Mouse (Mus musculus) midbrain, embryonic 10.5 days (tissue): Measurements from ENCODE around the gene Xbp1. TPM values are rescaled to one million over a fixed set of nuclear protein-coding genes. Genes with fewer than 3 reads are reported as not detected.
A peak's percentile ranks its signal among the peaks of the same experiment; 100 is the strongest.
"Not testable (repeated sequence)": the region's sequence is repeated elsewhere in the genome, so short reads cannot be mapped to it uniquely, and the experiment has no call there.

ENCODE experiments used
- DNase-seq: peaks from one replicate; pipeline ENCODE4 v3.0.0-alpha.2; 2017; ENCODE audit warnings: low spot score
- H3K27ac ChIP-seq: fragments of 300-500 bp; sonication (generic); replicated peaks from 2 replicates; pipeline ENCODE4 v1.5.1; 2016; ENCODE audit warnings: mild to moderate bottlenecking
- H3K27me3 ChIP-seq: fragments of 300-500 bp; sonication (generic); 2 replicates; pipeline ENCODE4 v1.6.1; 2016; ENCODE audit warnings: low read depth, mild to moderate bottlenecking; ENCODE audit not compliant: poor library complexity, severe bottlenecking
- H3K36me3 ChIP-seq: fragments of 300-500 bp; sonication (generic); 2 replicates; pipeline ENCODE4 v1.6.1; 2016; ENCODE audit warnings: mild to moderate bottlenecking, moderate library complexity
- H3K4me1 ChIP-seq: fragments of 300-500 bp; sonication (generic); 2 replicates; pipeline ENCODE4 v1.6.1; 2016
- H3K4me3 ChIP-seq: fragments of 300-500 bp; sonication (generic); 2 replicates; pipeline ENCODE4 v1.5.1; 2016; ENCODE audit warnings: mild to moderate bottlenecking, moderate library complexity
- H3K9me3 ChIP-seq: fragments of 300-500 bp; sonication (generic); replicated peaks from 2 replicates; pipeline ENCODE4 v1.6.1; 2016; ENCODE audit warnings: mild to moderate bottlenecking
- WGBS: fragments of 180-500 bp; shearing (Covaris S2); methylation state at CpG from one replicate; pipeline ENCODE4 v1.1.7; 2016; 5-methylcytosine and 5-hydroxymethylcytosine counted together
- polyA plus RNA-seq: library from polyadenylated mRNA; unstranded; fragments of >200 nt; fragmentation: Nextera tagmentation; extraction: Ambion mirVana; gene quantifications from 2 replicates; pipeline ENCODE4 v1.2.1, GENCODE M21; 2016

Gene Xbp1
- polyA plus RNA-seq, 1 experiment from 2014 or later = 131 TPM

GRCm38 (mm10) chr11:5510686-5511085 is 9.8 kb upstream of the Xbp1 start:
- not testable (repeated sequence) for H3K36me3 ChIP-seq, H3K4me3 ChIP-seq, H3K9me3 ChIP-seq, H3K27me3 ChIP-seq, DNase-seq, H3K4me1 ChIP-seq, H3K27ac ChIP-seq
- WGBS = 17% methylated on average over 1 of the region's 2 CpGs

- Histone ChIP-seq H3K4me3 (no peak overlapping the region), H3K27me3 (no peaks in the 10 kb centered on the region), H3K27ac (no peak overlapping the region), H3K4me1 (no peaks in the 10 kb centered on the region), H3K9me3 (no peaks in the 10 kb centered on the region), H3K36me3 (no peaks in the 10 kb centered on the region)
- no peak for DNase-seq
- WGBS = 80% methylated on average over 12 of the region's 12 CpGs
Measured at GRCm38 (mm10) chr11:5512099-5512725, 8.2 kb upstream of the Xbp1 start.

DNA sequence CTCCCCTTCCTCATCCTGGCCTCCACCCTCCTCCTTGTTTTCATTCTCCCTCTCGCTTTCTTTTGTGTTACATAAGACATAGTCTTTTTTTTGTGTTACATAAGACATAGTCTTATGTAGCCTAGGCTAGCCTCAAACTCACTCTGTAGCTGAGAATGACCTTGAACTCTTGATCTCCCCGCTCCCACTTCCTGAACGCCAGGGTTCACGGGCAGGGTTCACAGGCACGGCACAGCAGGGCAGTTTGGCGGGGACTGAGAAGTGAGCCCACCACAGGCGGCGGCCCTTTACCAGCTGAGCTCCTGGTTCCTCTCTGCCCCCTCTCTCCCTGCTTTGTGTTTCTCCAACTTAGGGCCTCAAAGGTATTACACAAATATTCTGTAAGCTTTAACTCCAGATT is 7.5 kb upstream of the Xbp1 start:
- 83% methylated on average over 8 of the region's 8 CpGs for WGBS
- no peaks in the 10 kb centered on the region for H3K27me3 ChIP-seq
- DNase-seq = no peak
- no peaks in the 10 kb centered on the region for H3K4me1 ChIP-seq
- no peaks in the 10 kb centered on the region for H3K36me3 ChIP-seq
- no peak overlapping the region for H3K27ac ChIP-seq
- H3K9me3 ChIP-seq = no peaks in the 10 kb centered on the region
- H3K4me3 ChIP-seq = no peak overlapping the region

GRCm38 (mm10) chr11:5514091-5514490 is 6.4 kb upstream of the Xbp1 start:
- Histone ChIP-seq H3K27me3 (no peaks in the 10 kb centered on the region), H3K9me3 (no peaks in the 10 kb centered on the region), H3K4me3 (no peak overlapping the region), H3K36me3 (no peaks in the 10 kb centered on the region), H3K4me1 (no peaks in the 10 kb centered on the region), H3K27ac (no peak overlapping the region)
- no peak for DNase-seq
- 92% methylated on average over 4 of the region's 4 CpGs for WGBS

- no peak overlapping the region for H3K4me3 ChIP-seq
- no peaks in the 10 kb centered on the region for H3K9me3 ChIP-seq
- no peak for DNase-seq
- no peaks in the 10 kb centered on the region for H3K27me3 ChIP-seq
- WGBS = 87% methylated on average over 6 of the region's 6 CpGs
- peaks cover 6% of the 10 kb centered on the region for H3K4me1 ChIP-seq
- H3K36me3 ChIP-seq = no peaks in the 10 kb centered on the region
- no peak overlapping the region for H3K27ac ChIP-seq
Measured at GRCm38 (mm10) chr11:5515196-5515595, 5.3 kb upstream of the Xbp1 start.

- Histone ChIP-seq H3K27me3 (no peaks in the 10 kb centered on the region), H3K4me1 (peaks cover 10% of the 10 kb centered on the region), H3K27ac (no peak overlapping the region), H3K36me3 (no peaks in the 10 kb centered on the region), H3K9me3 (no peaks in the 10 kb centered on the region), H3K4me3 (no peak overlapping the region)
- WGBS = 82% methylated on average over 6 of the region's 6 CpGs
- no peak for DNase-seq
Measured at GRCm38 (mm10) chr11:5515655-5516054, 4.8 kb upstream of the Xbp1 start.

GRCm38 (mm10) chr11:5516151-5516550 is 4.3 kb upstream of the Xbp1 start:
- no peaks in the 10 kb centered on the region for H3K27me3 ChIP-seq
- WGBS = 83% methylated on average over 7 of the region's 7 CpGs
- H3K4me3 ChIP-seq = no peak overlapping the region
- no peaks in the 10 kb centered on the region for H3K36me3 ChIP-seq
- no peak for DNase-seq
- H3K4me1 ChIP-seq = peaks cover 13% of the 10 kb centered on the region
- no peak overlapping the region for H3K27ac ChIP-seq
- H3K9me3 ChIP-seq = no peaks in the 10 kb centered on the region

DNA sequence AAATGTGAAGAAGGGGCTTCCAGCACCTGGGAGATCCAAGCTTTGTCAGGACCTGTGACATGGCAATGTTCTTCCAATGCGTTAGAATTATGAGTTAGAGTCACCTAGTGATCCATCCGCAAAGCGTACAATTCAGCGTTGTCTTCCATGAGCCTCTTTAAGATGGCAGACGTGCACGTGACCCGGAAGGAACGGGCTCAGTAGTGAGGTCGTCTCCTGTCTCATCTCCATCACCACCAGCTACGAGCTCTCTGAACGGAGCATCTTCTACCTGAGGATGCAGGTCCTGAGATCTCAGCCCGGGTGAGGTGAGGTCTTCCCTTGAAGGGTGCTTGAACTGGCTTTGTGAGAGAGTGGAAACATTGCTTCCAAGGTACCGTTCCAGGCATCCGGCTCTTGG is 3.8 kb upstream of the Xbp1 start:
- 93% methylated on average over 14 of the region's 14 CpGs for WGBS
- Histone ChIP-seq H3K4me3 (no peak overlapping the region), H3K27me3 (no peaks in the 10 kb centered on the region), H3K27ac (no peak overlapping the region), H3K36me3 (no peaks in the 10 kb centered on the region), H3K9me3 (no peaks in the 10 kb centered on the region), H3K4me1 (peaks cover 13% of the 10 kb centered on the region)
- no peak for DNase-seq

DNA sequence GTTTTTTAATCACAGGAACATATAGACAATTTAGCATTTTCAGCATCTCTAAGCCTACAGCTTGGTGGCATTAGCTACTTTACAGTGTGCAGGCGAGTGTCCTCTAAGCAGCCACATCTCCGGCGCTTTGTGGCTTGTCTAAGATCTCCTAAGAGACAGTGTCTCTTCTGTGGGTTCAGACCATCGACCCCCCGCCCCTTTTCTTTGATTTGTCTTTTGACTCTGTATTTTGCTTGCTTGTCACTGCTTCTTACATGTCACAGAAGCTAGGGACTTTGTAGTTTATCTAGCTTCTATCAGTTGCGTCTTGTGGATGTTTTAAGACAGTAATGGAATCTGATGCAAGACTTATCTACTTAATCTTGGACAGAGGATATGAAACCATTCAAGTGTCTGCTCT is 3.1 kb upstream of the Xbp1 start:
- no peaks in the 10 kb centered on the region for H3K9me3 ChIP-seq
- H3K4me3 ChIP-seq = no peak overlapping the region
- no peak for DNase-seq
- H3K36me3 ChIP-seq = peaks cover 1% of the 10 kb centered on the region; the same call in 1 of the 2 replicates
- WGBS = 86% methylated on average over 6 of the region's 6 CpGs
- H3K4me1 ChIP-seq = peaks cover 20% of the 10 kb centered on the region
- H3K27me3 ChIP-seq = no peaks in the 10 kb centered on the region
- H3K27ac ChIP-seq = no peak overlapping the region

- no peaks in the 10 kb centered on the region for H3K9me3 ChIP-seq
- peak overlapping the region; percentile 99 for H3K4me3 ChIP-seq
- no peak for DNase-seq
- 78% methylated on average over 3 of the region's 3 CpGs for WGBS
- H3K36me3 ChIP-seq = peaks cover 25% of the 10 kb centered on the region
- H3K27ac ChIP-seq = peak overlapping the region; percentile 98
- H3K4me1 ChIP-seq = peaks cover 30% of the 10 kb centered on the region
- H3K27me3 ChIP-seq = no peaks in the 10 kb centered on the region
Measured at GRCm38 (mm10) chr11:5519681-5520080, 778 bp upstream of the Xbp1 start.

DNA sequence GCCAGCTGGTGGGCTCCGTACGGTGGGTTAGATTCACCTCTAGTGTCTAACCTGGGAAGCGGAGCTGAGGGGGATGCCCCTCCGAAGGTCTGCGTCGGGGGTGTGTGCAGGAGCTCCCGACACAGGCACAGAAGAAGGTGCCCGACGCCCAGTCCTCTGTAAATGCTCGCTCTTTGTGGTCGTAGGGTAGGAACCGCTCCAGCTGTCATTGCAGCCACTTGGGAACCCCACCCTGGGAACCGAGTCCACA is 732 bp downstream of the Xbp1 start:
- WGBS = 0% methylated on average over 13 of the region's 13 CpGs
- DNase-seq = no peak

GRCm38 (mm10) chr11:5521516-5522291 is 1.2 kb downstream of the Xbp1 start:
- Histone ChIP-seq H3K27ac (peak overlapping the region; percentile 98), H3K36me3 (peaks cover 45% of the 10 kb centered on the region), H3K4me1 (peaks cover 30% of the 10 kb centered on the region), H3K4me3 (peak overlapping the region; percentile 99), H3K27me3 (no peaks in the 10 kb centered on the region), H3K9me3 (no peaks in the 10 kb centered on the region)
- WGBS = under 1% methylated on average over 34 of the region's 34 CpGs
- peak; percentile 66 for DNase-seq

More for the DNA sequence above, 732 bp downstream of the Xbp1 start:
- peak overlapping the region; percentile 99 for H3K4me3 ChIP-seq
- H3K9me3 ChIP-seq = no peaks in the 10 kb centered on the region
- H3K36me3 ChIP-seq = peaks cover 40% of the 10 kb centered on the region
- peaks cover 30% of the 10 kb centered on the region for H3K4me1 ChIP-seq
- H3K27me3 ChIP-seq = no peaks in the 10 kb centered on the region
- peak overlapping the region; percentile 98 for H3K27ac ChIP-seq

GRCm38 (mm10) chr11:5522798-5523415 is 2.4 kb downstream of the Xbp1 start:
- Histone ChIP-seq H3K9me3 (no peaks in the 10 kb centered on the region), H3K36me3 (peaks cover 57% of the 10 kb centered on the region), H3K27ac (no peak overlapping the region), H3K27me3 (no peaks in the 10 kb centered on the region), H3K4me3 (no peak overlapping the region), H3K4me1 (peaks cover 30% of the 10 kb centered on the region)
- 92% methylated on average over 11 of the region's 11 CpGs for WGBS
- no peak for DNase-seq
